Mouse (Mus musculus): ENCODE results near the gene Prdx3. TPM values are rescaled to one million over a fixed set of nuclear protein-coding genes. Genes with fewer than 3 reads are reported as not detected.

Prdx3 gene
- polyA plus RNA-seq (2015; fragmentation: Nextera tagmentation; extraction: Ambion mirVana) = 159 and 171 TPM in 2 replicates

DNA sequence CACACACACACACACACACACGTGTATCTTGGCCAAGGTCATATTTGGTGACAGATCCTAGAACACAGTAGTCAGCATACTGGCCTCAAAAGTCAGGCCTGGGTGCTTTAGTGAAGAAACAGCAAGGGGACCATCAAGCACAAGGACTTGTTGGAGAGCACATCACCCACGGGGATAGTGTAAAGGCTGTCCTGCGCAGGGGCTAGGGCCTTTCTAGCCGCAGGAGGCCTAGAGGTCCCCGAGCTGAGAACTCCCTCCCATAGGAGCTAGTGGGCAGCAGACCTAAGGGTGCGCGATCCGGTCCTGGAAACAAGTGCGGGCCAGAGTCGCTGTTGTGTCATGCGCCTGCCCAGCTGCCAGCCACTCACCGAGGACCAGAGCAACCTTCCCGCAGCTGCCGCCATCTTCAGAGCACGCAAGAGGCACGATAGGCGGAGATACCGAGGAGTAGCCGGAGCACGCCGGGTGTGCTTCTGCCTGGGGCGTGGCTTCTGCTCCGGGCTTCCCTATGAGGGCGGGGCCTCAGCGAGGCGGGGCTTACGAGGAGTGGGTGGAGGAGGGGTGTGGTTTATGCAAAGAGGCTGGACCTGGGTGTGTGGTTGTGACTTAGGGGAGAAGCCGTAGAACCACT, at the start of gene Prdx3:
Gene Prdx3 (minus strand): TSS at position 493 of the 631 bp plus-strand sequence.
- Histone ChIP-seq H3K4me1 (peaks cover 26% of the 10 kb centered on the region), H3K9ac (peak within 1 kb of the TSS; percentile 88), H3K36me3 (peaks cover 29% of the 10 kb centered on the region), H3K27me3 (replicated peaks) (no peaks in the 10 kb centered on the region), H3K4me3 (peak within 1 kb of the TSS; percentile 82), H3K4me2 (peak within 1 kb of the TSS; percentile 76), H3K9me3 (no peaks in the 10 kb centered on the region), H3K27ac (replicated peaks) (peak within 1 kb of the TSS; percentile 91)
- peak; percentile 96 for ATAC-seq (ENCODE audit: extremely low read depth, insufficient number of reproducible peaks, low FRiP score, low TSS enrichment)
- under 1% methylated on average over 28 of the region's 28 CpGs for WGBS

DNA sequence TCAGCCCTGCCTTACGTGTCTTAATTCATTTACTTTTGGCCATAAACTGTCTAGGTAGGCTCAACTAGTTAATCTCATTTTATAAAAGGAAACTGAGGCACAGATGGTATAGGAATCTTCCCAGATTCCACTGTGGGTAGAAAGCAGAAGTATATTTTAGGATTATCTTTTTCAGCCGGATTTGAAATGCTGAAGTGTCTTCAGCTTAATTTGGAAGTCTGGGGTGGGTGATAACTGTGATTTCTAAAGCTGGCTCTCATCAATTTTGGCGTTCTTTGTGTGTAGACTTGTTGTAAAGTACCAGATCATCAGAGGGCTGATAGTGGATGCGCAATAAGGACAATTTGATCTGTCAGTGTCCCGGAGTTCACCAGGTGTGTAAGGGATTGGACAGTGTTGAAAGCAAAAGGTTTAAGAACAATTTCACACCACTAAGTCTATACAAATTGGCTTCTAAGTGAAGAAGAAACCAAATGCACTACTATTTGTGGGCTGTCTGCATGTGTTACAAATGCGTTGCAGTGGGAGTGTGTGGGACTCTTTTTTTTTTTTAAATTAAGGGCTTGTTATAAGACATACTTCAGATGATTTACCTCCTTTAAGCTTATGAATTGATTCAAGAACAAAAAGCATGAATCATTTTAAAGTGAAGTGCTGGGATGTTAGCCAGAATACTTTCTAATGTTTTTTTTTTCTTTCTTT, 42.7 kb upstream of the Prdx3 start:
- H3K27me3 ChIP-seq (replicated peaks) = no peaks in the 10 kb centered on the region
- no peak overlapping the region for H3K4me2 ChIP-seq
- ATAC-seq (ENCODE audit: extremely low read depth, insufficient number of reproducible peaks, low FRiP score, low TSS enrichment) = no peak
- no peaks in the 10 kb centered on the region; the same call in 1 of the 2 replicates for H3K36me3 ChIP-seq
- no peak overlapping the region for H3K9ac ChIP-seq
- H3K4me3 ChIP-seq = no peak overlapping the region
- no peaks in the 10 kb centered on the region for H3K9me3 ChIP-seq
- no peak overlapping the region for H3K27ac ChIP-seq (replicated peaks)
- 74% methylated on average over 6 of the region's 6 CpGs for WGBS
- H3K4me1 ChIP-seq = peaks cover 33% of the 10 kb centered on the region

DNA sequence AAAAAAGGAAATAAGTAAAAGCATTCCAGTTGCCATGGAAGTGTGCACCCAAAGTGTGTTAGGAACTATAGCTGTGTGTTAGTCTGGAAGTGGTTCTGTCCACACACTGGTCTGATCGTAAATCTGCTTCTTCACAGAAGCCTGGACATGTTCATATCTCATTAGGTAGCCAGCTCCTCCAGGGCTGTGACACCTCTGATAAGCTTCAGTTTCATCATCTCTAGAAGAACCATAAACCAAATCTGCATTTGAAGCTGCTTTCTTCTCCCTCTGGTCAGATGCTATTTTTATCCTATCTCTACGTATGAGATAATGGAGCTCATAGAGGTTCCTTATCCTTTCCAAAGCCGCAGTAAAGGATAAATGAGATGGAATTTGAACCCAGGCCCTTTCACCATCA, 41.5 kb upstream of the Prdx3 start:
- Histone ChIP-seq H3K9me3 (no peaks in the 10 kb centered on the region), H3K27me3 (replicated peaks) (no peaks in the 10 kb centered on the region), H3K9ac (no peak overlapping the region), H3K4me1 (peaks cover 44% of the 10 kb centered on the region), H3K27ac (replicated peaks) (peak overlapping the region; percentile 69), H3K36me3 (no peaks in the 10 kb centered on the region), H3K4me2 (peak overlapping the region; percentile 4), H3K4me3 (no peak overlapping the region)
- 17% methylated on average over 3 of the region's 3 CpGs for WGBS
- no peak for ATAC-seq (ENCODE audit: extremely low read depth, insufficient number of reproducible peaks, low FRiP score, low TSS enrichment)

DNA sequence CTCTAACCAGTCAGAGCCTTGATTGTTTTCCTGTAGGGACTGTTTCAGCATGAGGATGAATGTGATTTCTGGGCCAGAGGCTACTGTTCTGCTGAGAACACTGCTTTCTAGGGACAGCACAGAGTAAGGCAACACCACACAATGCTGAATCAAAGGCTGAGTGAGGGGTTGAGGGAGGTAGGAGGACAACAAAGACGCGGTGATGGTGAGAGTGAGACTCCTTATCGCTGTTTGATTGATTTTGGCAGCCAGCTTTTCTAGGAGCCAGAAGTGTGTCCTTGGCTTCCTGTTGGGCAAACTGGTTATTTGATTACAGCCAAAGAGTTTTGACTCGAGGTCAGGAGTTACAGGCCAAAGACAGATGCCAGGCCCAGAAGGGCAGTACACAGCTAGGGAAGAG, 40.9 kb upstream of the Prdx3 start:
- Histone ChIP-seq H3K9me3 (no peaks in the 10 kb centered on the region), H3K4me2 (peak overlapping the region; percentile 4; the same call in 1 of the 2 replicates), H3K27me3 (replicated peaks) (no peaks in the 10 kb centered on the region), H3K27ac (replicated peaks) (peak overlapping the region; percentile 69), H3K36me3 (no peaks in the 10 kb centered on the region), H3K4me3 (no peak overlapping the region), H3K4me1 (peaks cover 44% of the 10 kb centered on the region), H3K9ac (no peak overlapping the region)
- no peak for ATAC-seq (ENCODE audit: extremely low read depth, insufficient number of reproducible peaks, low FRiP score, low TSS enrichment)
- WGBS = 21% methylated on average over 4 of the region's 4 CpGs

DNA sequence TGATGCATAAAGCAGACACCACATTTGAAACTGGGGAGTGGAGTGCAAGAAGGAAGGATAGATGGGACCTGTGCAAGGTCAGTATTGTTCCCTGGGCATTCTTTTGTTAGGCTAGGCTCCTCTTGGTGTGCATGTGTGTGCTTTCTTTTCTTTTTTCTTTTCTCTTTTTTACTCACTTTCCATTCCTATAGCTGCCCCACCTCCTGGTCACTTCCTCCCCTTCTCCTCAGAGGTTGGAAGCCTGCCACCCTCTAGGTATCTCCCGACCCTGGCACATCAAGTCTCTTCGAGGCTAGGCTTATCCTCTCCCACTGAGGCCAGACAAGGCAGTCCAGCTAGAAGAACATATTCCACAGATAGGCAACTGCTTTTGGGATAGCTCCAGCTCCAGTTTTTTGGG, 37.3 kb upstream of the Prdx3 start:
- Histone ChIP-seq H3K36me3 (no peaks in the 10 kb centered on the region), H3K9me3 (no peaks in the 10 kb centered on the region), H3K4me1 (peaks cover 44% of the 10 kb centered on the region), H3K4me3 (no peak overlapping the region), H3K9ac (no peak overlapping the region), H3K4me2 (no peak overlapping the region), H3K27me3 (replicated peaks) (no peaks in the 10 kb centered on the region), H3K27ac (replicated peaks) (no peak overlapping the region)
- 28% methylated on average over 2 of the region's 2 CpGs for WGBS
- ATAC-seq (ENCODE audit: extremely low read depth, insufficient number of reproducible peaks, low FRiP score, low TSS enrichment) = no peak

DNA sequence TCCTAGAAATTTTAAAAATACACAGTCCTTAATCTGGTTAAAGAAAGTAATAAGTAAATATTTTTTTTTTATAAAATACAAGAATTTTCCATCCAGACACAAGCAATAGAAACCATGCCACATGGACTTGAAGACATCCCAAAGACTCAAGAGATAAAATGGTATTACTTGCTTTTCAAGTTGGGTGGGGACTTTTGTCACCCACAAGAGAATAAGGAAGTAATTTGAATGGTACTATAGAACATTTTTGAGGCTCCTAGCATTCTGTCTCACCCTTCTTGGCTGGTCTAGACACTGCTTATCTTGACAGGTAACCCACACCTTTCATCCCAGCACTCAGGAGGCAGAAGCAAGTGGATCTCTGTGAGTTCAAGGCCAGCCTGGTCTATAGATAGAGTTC, 35.9 kb upstream of the Prdx3 start:
- Histone ChIP-seq H3K9ac (no peak overlapping the region), H3K36me3 (no peaks in the 10 kb centered on the region), H3K27ac (replicated peaks) (no peak overlapping the region), H3K4me1 (peaks cover 32% of the 10 kb centered on the region), H3K27me3 (replicated peaks) (no peaks in the 10 kb centered on the region), H3K4me2 (no peak overlapping the region), H3K9me3 (no peaks in the 10 kb centered on the region), H3K4me3 (no peak overlapping the region)
- no peak for ATAC-seq (ENCODE audit: extremely low read depth, insufficient number of reproducible peaks, low FRiP score, low TSS enrichment)

DNA sequence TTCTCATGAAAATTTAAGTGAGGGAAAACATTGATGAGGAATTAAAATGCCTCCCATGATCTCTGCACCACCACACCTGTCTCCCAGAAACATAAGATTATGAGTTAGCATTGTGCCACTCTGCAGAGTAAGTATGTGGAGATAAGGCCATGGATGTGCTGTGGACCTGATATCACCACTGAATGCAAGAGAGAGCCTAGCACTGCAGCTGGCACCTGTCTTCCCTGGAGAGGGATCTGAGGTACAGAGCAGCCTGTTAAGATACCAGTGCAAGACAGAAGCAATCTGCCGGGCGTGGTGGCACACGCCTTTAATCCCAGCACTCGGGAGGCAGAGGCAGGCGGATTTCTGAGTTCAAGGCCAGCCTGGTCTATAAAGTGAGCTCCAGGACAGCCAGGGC, 31.1 kb upstream of the Prdx3 start:
- Histone ChIP-seq H3K36me3 (peaks cover 5% of the 10 kb centered on the region), H3K27ac (replicated peaks) (no peak overlapping the region), H3K27me3 (replicated peaks) (no peaks in the 10 kb centered on the region), H3K9ac (no peak overlapping the region), H3K4me2 (no peak overlapping the region), H3K4me3 (no peak overlapping the region), H3K9me3 (no peaks in the 10 kb centered on the region), H3K4me1 (peaks cover 18% of the 10 kb centered on the region)
- WGBS = 86% methylated on average over 5 of the region's 5 CpGs
- no peak for ATAC-seq (ENCODE audit: extremely low read depth, insufficient number of reproducible peaks, low FRiP score, low TSS enrichment)

DNA sequence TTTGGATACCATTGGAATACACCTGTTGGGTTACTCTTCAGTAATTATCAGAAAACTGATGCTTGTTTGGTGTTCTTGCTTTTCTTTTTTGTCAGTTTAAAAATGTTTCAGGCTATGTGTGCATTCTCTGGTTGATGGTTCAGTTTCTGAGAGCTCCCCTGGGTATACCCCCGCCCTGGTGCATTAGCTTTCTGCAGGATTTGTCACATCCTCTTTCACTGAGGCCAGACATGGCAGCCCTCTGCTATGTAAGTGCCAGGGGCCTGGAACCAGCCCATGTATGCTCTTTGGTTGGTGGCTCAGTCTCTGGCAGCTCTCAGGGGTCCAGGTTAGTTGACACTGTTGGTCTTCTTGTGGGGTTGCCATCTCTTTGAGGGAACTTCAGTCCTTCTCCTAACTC, 29.6 kb upstream of the Prdx3 start:
- Histone ChIP-seq H3K9me3 (no peaks in the 10 kb centered on the region), H3K4me2 (no peak overlapping the region), H3K9ac (no peak overlapping the region), H3K4me3 (no peak overlapping the region), H3K27me3 (replicated peaks) (no peaks in the 10 kb centered on the region), H3K4me1 (peaks cover 20% of the 10 kb centered on the region), H3K27ac (replicated peaks) (no peak overlapping the region), H3K36me3 (peaks cover 9% of the 10 kb centered on the region)
- no peak for ATAC-seq (ENCODE audit: extremely low read depth, insufficient number of reproducible peaks, low FRiP score, low TSS enrichment)
- 83% methylated on average over 1 of the region's 1 CpGs for WGBS

DNA sequence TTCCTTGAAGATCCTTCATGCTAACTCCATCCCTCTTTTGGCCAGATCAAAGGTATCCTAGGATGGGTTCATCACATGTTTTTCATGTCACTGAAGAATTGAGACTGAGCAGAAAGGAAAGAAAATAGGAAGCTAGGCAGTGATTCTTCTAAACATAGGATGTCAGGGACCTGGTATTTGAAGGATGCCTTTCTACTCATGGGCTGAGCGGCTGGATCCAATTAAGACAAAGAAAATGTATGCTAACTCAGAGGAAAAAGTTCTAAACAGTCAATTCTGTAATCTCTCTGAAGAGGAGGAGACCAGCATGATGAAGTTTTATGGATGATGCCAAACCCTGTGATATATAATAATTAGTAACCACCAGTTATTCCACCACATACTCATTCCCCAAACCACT, 28.8 kb upstream of the Prdx3 start:
- ATAC-seq (ENCODE audit: extremely low read depth, insufficient number of reproducible peaks, low FRiP score, low TSS enrichment) = no peak
- H3K27ac ChIP-seq (replicated peaks) = no peak overlapping the region
- no peak overlapping the region for H3K4me3 ChIP-seq
- H3K4me1 ChIP-seq = peaks cover 26% of the 10 kb centered on the region
- no peaks in the 10 kb centered on the region for H3K9me3 ChIP-seq
- no peak overlapping the region for H3K4me2 ChIP-seq
- H3K9ac ChIP-seq = no peak overlapping the region
- H3K36me3 ChIP-seq = peaks cover 9% of the 10 kb centered on the region
- no peaks in the 10 kb centered on the region for H3K27me3 ChIP-seq (replicated peaks)
- WGBS = 81% methylated on average over 1 of the region's 1 CpGs

DNA sequence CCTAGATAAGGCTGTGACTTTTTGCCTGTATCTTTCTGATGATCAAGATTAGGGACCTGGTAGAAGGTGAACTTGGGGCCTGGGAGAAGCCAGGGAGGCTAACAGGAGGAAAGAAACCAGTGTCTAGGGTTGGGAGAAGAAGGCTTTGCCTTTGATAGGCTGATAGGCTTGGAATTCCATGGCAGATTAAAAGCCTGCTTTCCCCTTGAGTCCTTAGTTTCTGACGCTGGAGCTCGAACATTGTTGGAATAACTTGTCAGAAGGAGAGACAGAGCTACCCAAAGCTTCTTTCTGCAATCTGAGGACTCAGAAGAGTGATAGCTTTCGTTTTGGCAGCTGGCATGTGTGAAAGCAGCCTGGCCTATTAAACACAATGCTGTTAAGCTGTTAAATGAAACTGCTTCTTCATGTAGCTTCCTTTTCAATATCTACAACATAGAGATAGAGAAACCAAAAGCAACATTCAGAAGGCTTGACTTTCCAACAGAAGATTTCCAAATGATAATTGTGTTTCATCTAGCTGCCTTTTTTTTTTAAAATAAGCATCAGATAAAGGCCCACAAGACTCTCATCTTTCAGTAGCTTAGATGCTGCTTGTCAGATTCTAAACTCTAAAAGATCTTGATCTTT, 21.0 kb upstream of the Prdx3 start:
- WGBS = 7% methylated on average over 3 of the region's 3 CpGs
- ATAC-seq (ENCODE audit: extremely low read depth, insufficient number of reproducible peaks, low FRiP score, low TSS enrichment) = no peak
- H3K27ac ChIP-seq (replicated peaks) = peak overlapping the region; percentile 72
- H3K9ac ChIP-seq = peak overlapping the region; percentile 29; the same call in 1 of the 2 replicates
- 0 out of 2 replicates have a peak overlapping the region, but pooled peaks have one; percentile 6 for H3K4me3 ChIP-seq
- H3K36me3 ChIP-seq = peaks cover 3% of the 10 kb centered on the region
- H3K4me2 ChIP-seq = peak overlapping the region; percentile 53
- H3K9me3 ChIP-seq = no peaks in the 10 kb centered on the region
- H3K4me1 ChIP-seq = peaks cover 45% of the 10 kb centered on the region
- no peaks in the 10 kb centered on the region for H3K27me3 ChIP-seq (replicated peaks)

DNA sequence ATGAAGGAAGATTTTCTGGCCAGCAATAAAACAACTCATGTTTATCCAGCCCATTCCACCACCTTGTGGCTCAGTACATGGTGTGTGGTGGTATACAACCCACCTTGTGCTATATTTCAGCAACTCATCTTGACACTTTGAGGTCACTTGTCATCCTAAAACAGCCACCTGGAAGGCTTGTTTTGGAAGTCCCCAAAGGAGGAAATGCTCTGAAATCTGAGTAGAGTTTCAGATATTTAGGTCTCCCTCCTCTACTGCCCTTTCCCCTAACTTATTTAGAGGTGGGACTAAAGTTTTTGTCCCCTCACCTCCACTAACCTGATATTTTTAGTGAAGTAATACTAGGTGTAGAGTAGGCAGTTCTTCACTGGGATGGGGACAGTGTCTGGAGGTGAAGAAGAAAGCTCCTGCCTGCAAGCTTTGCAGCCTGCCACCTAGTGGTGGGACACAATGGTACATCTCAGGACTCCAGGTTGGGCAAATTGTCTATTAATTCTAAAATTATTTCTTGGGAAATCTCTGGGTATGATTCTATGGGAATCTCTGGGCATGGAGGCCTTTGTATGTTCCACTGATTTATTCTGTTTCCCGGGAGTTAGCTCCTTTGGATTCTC, 17.7 kb upstream of the Prdx3 start:
- Histone ChIP-seq H3K9me3 (no peaks in the 10 kb centered on the region), H3K9ac (peak overlapping the region; percentile 92; the same call in 1 of the 2 replicates), H3K4me1 (peaks cover 53% of the 10 kb centered on the region), H3K36me3 (no peaks in the 10 kb centered on the region), H3K4me2 (peak overlapping the region; percentile 88), H3K27me3 (replicated peaks) (no peaks in the 10 kb centered on the region), H3K27ac (replicated peaks) (no peak overlapping the region), H3K4me3 (peak overlapping the region; percentile 91)
- ATAC-seq (ENCODE audit: extremely low read depth, insufficient number of reproducible peaks, low FRiP score, low TSS enrichment) = no peak
- 21% methylated on average over 1 of the region's 1 CpGs for WGBS
